Mouse (Mus musculus) small intestine, adult 2 months (tissue): ENCODE measurements around the gene Mrpl42. TPM values are rescaled to one million over a fixed set of nuclear protein-coding genes. Genes with fewer than 3 reads are reported as not detected.

Experiments used
- H3K27ac ChIP-seq: fragments of 200-500 bp; 2 replicates; pipeline ENCODE4 v1.5.1; 2012; ENCODE audit warnings: low read depth, low read length, control low read depth, inconsistent platforms; ENCODE audit not compliant: insufficient read depth
- H3K27me3 ChIP-seq: fragments of 200-500 bp; 2 replicates; pipeline ENCODE4 v1.6.1; 2012; ENCODE audit warnings: mild to moderate bottlenecking, moderate library complexity, low read length, inconsistent platforms; ENCODE audit not compliant: control insufficient read depth, insufficient read depth
- H3K36me3 ChIP-seq: fragments of 200-500 bp; 2 replicates; pipeline ENCODE4 v1.6.1; 2012; ENCODE audit warnings: mild to moderate bottlenecking, low read length, control low read depth, inconsistent platforms; ENCODE audit not compliant: control insufficient read depth, insufficient read depth
- H3K4me1 ChIP-seq: fragments of 200-500 bp; 2 replicates; pipeline ENCODE4 v1.6.1; 2012; ENCODE audit warnings: low read length, inconsistent platforms, mixed read lengths; ENCODE audit not compliant: control insufficient read depth, insufficient read depth, insufficient read length
- H3K4me3 ChIP-seq: fragments of 200-500 bp; 2 replicates; pipeline ENCODE4 v1.5.1; 2012; ENCODE audit warnings: low read depth, mild to moderate bottlenecking, control low read depth, inconsistent platforms, low read length, moderate library complexity
- CTCF ChIP-seq: fragments of 200-500 bp; IDR thresholded peaks from 2 replicates; pipeline ENCODE4 v1.5.1; 2012; ENCODE audit warnings: low read depth, mild to moderate bottlenecking, control low read depth, inconsistent platforms, low read length, moderate library complexity, mixed read lengths; ENCODE audit not compliant: insufficient replicate concordance, insufficient read length; ENCODE audit errors: extremely low read depth
- POLR2A ChIP-seq: fragments of 200-500 bp; IDR thresholded peaks from 2 replicates; pipeline ENCODE4 v1.6.1; 2012; ENCODE audit warnings: low read depth, mild to moderate bottlenecking, control low read depth, inconsistent platforms, low read length, moderate library complexity
- WGBS: fragments of 180-500 bp; shearing (Covaris S2); methylation state at CpG from one replicate; pipeline ENCODE4 v1.1.7; 2018; 5-methylcytosine and 5-hydroxymethylcytosine counted together
- polyA plus RNA-seq: library from polyadenylated mRNA; depleted of rRNA; stranded (reverse); fragments of >200 nt; gene quantifications from 2 replicates; pipeline ENCODE4 v1.2.3, GENCODE M21; 2012

Mrpl42 gene
- polyA plus RNA-seq, 1 experiment = 38.2 TPM

DNA sequence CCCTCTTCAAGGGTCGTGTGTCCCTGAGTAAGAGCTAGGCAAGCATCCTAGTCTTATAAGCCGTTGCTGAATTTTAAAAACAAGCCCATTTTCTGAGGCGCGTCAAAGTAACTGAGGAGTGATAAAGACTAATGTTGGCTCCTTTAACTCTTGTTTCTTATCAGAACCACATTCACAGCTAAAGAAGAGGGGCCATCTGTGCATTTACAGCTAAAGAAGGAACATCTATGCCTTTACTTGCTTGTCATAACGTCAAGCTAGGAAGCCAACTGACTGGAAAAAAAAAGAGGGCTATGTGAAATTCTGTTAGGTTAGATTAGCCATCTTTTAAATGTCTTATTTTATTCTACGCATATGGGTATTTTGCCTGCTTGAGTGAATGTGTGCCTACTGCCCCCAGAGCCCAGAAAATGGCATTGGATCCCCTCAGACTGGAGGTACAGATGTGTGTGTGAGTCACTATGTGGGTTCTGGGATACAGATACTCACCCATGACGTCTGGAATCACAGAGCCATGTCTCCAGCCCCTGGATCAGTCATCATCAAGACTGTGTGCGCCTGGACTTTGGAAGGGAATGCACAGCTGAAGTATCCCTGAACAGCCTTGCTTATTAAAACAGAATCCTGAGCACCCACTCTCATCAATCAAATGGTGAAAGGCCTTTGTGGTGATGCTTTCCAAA, 44.2 kb downstream of the Mrpl42 start:
- WGBS = 86% methylated on average over 8 of the region's 8 CpGs
- Histone ChIP-seq H3K27me3 (no peaks in the 10 kb centered on the region), H3K4me1 (no peaks in the 10 kb centered on the region), H3K36me3 (no peaks in the 10 kb centered on the region), H3K4me3 (no peak overlapping the region), H3K27ac (no peak overlapping the region)
- TF ChIP-seq CTCF = no peak
- TF ChIP-seq POLR2A = no peak

DNA sequence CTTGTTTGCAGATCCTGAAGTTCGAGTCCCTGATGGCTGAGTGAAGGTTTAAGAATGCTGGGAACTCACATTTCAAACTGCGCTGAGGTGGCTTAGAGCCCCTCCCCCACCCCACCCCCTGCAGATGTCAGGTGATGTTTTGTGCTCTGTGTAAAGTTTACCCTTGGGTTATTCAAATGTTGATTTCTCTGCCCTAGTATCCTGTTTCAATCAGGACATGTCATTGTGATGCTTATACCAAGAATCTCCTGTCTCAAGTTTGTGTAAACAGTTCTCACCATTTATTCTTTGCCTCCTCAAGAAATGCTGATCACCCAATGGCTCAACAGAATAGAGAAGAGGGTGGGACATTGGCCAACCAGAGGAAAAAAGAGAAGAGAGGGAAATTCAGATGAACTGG, 45.6 kb downstream of the Mrpl42 start:
- TF ChIP-seq CTCF = no peak
- no peak for TF ChIP-seq POLR2A
- Histone ChIP-seq H3K4me1 (no peaks in the 10 kb centered on the region), H3K4me3 (no peak overlapping the region), H3K36me3 (no peaks in the 10 kb centered on the region), H3K27me3 (no peaks in the 10 kb centered on the region), H3K27ac (no peak overlapping the region)
- 78% methylated on average over 2 of the region's 2 CpGs for WGBS

DNA sequence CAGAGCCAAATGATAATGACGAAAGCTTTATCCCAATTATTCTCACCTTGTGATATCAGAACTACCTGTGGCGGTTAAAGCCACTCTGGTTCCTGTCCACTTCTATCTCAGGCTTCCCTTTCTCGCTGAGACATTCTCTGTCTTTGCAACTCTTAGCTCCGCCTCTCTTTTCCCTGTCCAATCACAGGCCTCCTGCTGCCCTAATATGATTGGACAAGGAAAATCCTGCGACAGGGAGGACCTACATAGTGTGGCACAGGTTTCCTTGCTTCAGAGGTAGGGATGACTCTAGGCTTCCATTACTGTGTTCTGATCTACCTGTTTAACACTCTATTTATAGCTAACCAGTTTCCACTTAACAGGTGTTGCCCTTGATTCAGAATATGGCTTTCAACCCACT, 48.5 kb downstream of the Mrpl42 start:
- no peaks in the 10 kb centered on the region for H3K4me1 ChIP-seq
- no peaks in the 10 kb centered on the region for H3K36me3 ChIP-seq
- no peak overlapping the region for H3K27ac ChIP-seq
- H3K4me3 ChIP-seq = no peak overlapping the region
- TF ChIP-seq POLR2A = no peak
- no peak for TF ChIP-seq CTCF
- 87% methylated on average over 5 of the region's 5 CpGs for WGBS
- H3K27me3 ChIP-seq = no peaks in the 10 kb centered on the region

DNA sequence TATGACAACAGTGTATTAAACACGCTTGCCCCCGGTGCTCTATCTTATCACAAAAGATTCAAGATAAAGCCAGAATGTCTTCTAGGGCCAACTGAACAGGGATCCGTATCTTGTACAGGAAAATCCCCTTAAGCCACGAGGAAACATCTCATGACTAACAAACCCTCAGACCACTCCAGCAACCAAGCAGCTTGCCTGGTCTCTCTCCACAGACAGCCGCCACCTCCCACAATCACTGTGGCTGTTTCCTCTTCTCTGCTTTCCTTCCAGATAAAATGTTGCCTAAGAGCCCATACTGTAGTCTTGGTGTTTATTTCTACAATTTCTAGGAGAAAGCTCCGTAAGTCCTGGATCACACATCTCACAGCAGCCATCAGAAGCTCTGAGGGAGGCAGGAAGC, 52.7 kb downstream of the Mrpl42 start:
- H3K4me3 ChIP-seq = no peak overlapping the region
- TF ChIP-seq CTCF (no peak), POLR2A (no peak)
- H3K27me3 ChIP-seq = no peaks in the 10 kb centered on the region
- H3K36me3 ChIP-seq = no peaks in the 10 kb centered on the region
- 44% methylated on average over 6 of the region's 6 CpGs for WGBS
- H3K4me1 ChIP-seq = no peaks in the 10 kb centered on the region
- H3K27ac ChIP-seq = no peak overlapping the region

DNA sequence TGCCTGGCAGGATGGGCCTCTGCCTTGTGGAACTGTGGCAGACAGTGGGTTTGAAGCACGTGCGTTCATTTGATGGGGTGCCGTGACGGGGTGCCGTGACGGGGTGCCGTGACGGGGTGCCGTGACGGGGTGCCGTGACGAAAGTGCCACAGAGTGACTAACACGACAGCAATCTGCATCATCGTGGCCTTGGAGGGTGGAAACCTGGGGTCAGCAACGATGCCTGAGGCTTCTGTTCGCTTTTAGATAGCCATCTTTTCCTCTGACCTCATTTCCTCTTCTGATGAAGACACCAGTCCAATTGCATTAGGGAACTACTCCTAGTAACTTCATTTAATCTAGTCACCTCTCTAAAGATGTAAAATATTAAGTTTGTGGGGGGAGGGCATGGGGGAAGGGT, 53.8 kb downstream of the Mrpl42 start:
- TF ChIP-seq POLR2A = no peak
- WGBS = 90% methylated on average over 16 of the region's 16 CpGs
- Histone ChIP-seq H3K4me3 (no peak overlapping the region), H3K27ac (no peak overlapping the region), H3K27me3 (no peaks in the 10 kb centered on the region), H3K36me3 (no peaks in the 10 kb centered on the region), H3K4me1 (no peaks in the 10 kb centered on the region)

DNA sequence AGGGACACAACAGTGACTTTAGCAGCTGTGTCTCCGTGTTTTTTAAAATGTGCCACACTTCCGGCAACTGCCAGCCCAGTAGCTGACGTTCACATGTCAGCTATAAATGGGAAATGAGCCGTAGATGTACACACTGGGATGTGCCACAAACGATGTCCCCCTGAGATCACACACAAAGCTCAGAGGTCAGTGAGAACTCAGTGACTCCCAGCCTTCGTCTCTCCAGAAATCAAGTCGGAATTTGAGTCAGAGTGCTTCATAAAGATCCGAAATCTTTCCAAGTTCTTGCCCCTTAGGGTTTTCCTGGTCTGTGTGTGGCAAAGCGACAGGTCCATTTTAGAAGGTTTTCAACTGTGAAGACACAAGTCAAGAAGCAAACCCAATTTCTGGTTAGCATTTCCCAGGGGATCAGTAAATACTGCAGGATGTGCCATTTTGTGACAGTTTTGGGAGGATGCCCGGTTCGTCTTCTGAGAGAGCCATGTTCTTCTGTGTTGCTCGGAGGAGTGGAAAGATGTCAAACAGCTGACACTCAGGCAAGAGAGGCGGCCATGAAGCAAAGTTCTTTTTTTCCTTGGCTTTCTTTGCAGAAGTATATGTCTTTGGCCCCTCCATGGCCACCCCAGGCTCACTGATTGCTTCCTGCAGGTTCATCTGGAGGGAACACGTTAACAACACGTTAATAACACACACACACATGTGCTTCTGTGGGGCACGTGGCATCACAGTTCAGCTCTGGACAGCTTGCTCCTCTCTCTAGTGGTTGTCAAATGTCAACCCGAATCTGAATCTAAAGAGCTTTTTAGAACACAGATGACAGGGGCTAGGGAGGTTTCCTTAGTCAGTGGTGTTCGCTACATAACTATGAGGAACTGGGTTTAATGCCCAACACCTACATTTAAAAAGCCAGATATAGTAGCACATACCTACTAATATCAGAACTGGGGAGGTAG, 56.4 kb downstream of the Mrpl42 start:
- Histone ChIP-seq H3K4me1 (no peaks in the 10 kb centered on the region), H3K4me3 (no peak overlapping the region), H3K27ac (no peak overlapping the region), H3K27me3 (no peaks in the 10 kb centered on the region), H3K36me3 (no peaks in the 10 kb centered on the region)
- TF ChIP-seq POLR2A (no peak), CTCF (no peak)
- WGBS = 79% methylated on average over 18 of the region's 18 CpGs

DNA sequence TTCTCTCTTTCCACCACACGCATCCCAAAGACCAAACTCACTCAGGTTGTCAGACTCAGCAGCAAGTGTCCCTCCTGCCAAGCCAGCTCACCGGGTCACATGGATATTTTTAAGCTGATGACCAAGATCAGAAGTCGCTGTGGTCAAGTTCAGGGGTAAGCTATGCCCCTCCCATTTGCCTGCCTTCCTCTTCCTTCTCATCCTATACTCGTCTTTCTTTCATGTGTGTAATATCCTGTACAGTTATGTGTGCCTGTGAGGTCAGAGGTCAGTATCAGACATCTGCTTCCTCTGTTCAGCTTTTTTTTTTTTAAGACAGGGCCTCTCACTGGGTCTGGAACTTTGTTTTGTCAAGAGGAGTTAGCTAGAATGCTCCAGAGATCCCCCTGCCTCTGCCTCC, 59.4 kb downstream of the Mrpl42 start:
- WGBS = 69% methylated on average over 4 of the region's 4 CpGs
- Histone ChIP-seq H3K27ac (no peak overlapping the region), H3K27me3 (no peaks in the 10 kb centered on the region), H3K4me3 (no peak overlapping the region), H3K36me3 (no peaks in the 10 kb centered on the region), H3K4me1 (no peaks in the 10 kb centered on the region)
- TF ChIP-seq POLR2A (no peak), CTCF (no peak)
